Mouse (Mus musculus) heart, adult 2 months (tissue): ENCODE measurements around the gene Egr2.

ENCODE experiments used
- CTCF ChIP-seq: fragments of 200-600 bp; IDR thresholded peaks from 2 replicates; pipeline ENCODE4 v1.8.1; 2022; ENCODE audit warnings: antibody characterized with exemption, mild to moderate bottlenecking, moderate library complexity
- POLR2A ChIP-seq: fragments of 200-500 bp; IDR thresholded peaks from 2 replicates; pipeline ENCODE4 v1.6.1; 2011; ENCODE audit warnings: mild to moderate bottlenecking, low read depth, low read length, control low read depth; ENCODE audit not compliant: insufficient read depth

DNA sequence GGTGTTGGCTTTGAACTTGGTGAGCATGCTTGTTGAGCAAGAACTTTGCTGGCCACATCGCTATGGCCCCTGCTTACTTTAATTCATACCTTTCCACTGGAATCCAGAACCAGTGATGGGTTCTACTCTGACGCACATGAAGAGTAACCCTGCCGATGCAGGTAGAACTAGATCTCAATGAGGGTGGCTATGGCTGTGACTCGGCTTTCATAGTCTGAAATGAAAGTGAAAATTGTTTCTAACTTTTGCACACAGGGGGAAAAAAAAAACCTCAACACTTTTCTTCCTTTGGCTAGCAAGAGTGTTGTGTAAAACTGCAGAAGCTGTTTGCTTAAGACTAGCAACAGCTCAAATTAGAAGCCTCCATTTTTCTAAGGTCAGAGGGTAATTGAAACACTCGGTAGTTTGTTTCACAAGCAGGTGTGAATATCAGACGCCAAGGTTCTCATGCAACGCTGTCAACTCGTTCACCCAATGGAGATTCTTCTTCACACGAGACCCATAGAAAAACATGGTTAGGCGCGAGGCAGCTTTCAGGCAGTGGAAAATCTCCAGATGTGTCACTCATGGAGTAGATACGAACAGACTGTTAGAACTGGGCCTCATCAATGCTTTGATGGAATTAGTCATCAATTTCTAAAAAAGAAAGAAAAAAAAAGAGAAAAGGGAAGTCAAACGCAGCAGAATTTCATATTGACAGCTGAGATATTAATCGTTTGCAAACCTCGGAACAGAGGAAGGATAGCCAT, 38.0 kb upstream of the Egr2 start:
- TF ChIP-seq POLR2A (no peak), CTCF (no peak)
